Mouse (Mus musculus): ENCODE measurements around the gene Rxfp4. TPM values are rescaled to one million over a fixed set of nuclear protein-coding genes. Genes with fewer than 3 reads are reported as not detected.

Rxfp4 gene
- total RNA-seq (2021), result not detected
- long read RNA-seq, experiment 1, result 0 reads
- long read RNA-seq, experiment 2, result 0 reads

- no peak within 1 kb of the TSS for H3K27ac ChIP-seq
- no peak for TF ChIP-seq CTCF (IDR thresholded peaks at IDR 0.05)
- H3K4me3 ChIP-seq, result no peak within 1 kb of the TSS
- no peak for DNase-seq (ENCODE audit: extremely low spot score in 1 of 2, low spot score in 2 of 2)
- intact Hi-C loops (cut with DNase I), result no loop called here
Observed at GRCm38 (mm10) chr3:88652846-88653515, at the start of gene Rxfp4. Gene Rxfp4 (minus strand): TSS chr3:88653142.

GRCm38 (mm10) chr3:88701222-88701621 is 48.3 kb upstream of the Rxfp4 start:
- intact Hi-C loops (cut with DNase I), result no loop called here
- TF ChIP-seq CTCF (IDR thresholded peaks at IDR 0.05), result no peak
- H3K27ac ChIP-seq, result no peak overlapping the region
- H3K4me3 ChIP-seq, result no peak overlapping the region
- no peak for DNase-seq (ENCODE audit: extremely low spot score in 1 of 2, low spot score in 2 of 2)

- Histone ChIP-seq H3K27ac (no peak overlapping the region), H3K4me3 (no peak overlapping the region)
- no peak for DNase-seq (ENCODE audit: extremely low spot score in 1 of 2, low spot score in 2 of 2)
- intact Hi-C loops (cut with DNase I), result no loop called here
- TF ChIP-seq CTCF (IDR thresholded peaks at IDR 0.05), result no peak
Observed at GRCm38 (mm10) chr3:88700247-88700646, 47.3 kb upstream of the Rxfp4 start.

- no peak overlapping the region for H3K27ac ChIP-seq
- DNase-seq (ENCODE audit: extremely low spot score in 1 of 2, low spot score in 2 of 2), result no peak
- intact Hi-C loops (cut with DNase I), result no loop called here
- no peak overlapping the region for H3K4me3 ChIP-seq
- no peak for TF ChIP-seq CTCF (IDR thresholded peaks at IDR 0.05)
Observed at GRCm38 (mm10) chr3:88698834-88699233, 45.9 kb upstream of the Rxfp4 start.

GRCm38 (mm10) chr3:88698051-88698450 is 45.1 kb upstream of the Rxfp4 start:
- intact Hi-C loops (cut with DNase I), result no loop called here
- no peak overlapping the region for H3K4me3 ChIP-seq
- TF ChIP-seq CTCF (IDR thresholded peaks at IDR 0.05), result no peak
- no peak overlapping the region for H3K27ac ChIP-seq
- no peak for DNase-seq (ENCODE audit: extremely low spot score in 1 of 2, low spot score in 2 of 2)

- no peak for DNase-seq (ENCODE audit: extremely low spot score in 1 of 2, low spot score in 2 of 2)
- TF ChIP-seq CTCF (IDR thresholded peaks at IDR 0.05), result no peak; the same call in none of the 2 replicates
- no peak overlapping the region for H3K4me3 ChIP-seq
- intact Hi-C loops (cut with DNase I), result no loop called here
- H3K27ac ChIP-seq, result no peak overlapping the region
Observed at GRCm38 (mm10) chr3:88695545-88695944, 42.6 kb upstream of the Rxfp4 start.

- Histone ChIP-seq H3K4me3 (no peak overlapping the region), H3K27ac (no peak overlapping the region)
- TF ChIP-seq CTCF (IDR thresholded peaks at IDR 0.05), result no peak
- intact Hi-C loops (cut with DNase I), result no loop called here
- DNase-seq (ENCODE audit: extremely low spot score in 1 of 2, low spot score in 2 of 2), result no peak
Observed at GRCm38 (mm10) chr3:88689079-88689478, 36.1 kb upstream of the Rxfp4 start.

GRCm38 (mm10) chr3:88686734-88687611 is 34.0 kb upstream of the Rxfp4 start:
- Histone ChIP-seq H3K4me3 (peak overlapping the region; percentile 99), H3K27ac (peak overlapping the region; percentile 98)
- DNase-seq (ENCODE audit: extremely low spot score in 1 of 2, low spot score in 2 of 2), result no peak
- no peak for TF ChIP-seq CTCF (IDR thresholded peaks at IDR 0.05)
- intact Hi-C loops (cut with DNase I), result no loop called here

- intact Hi-C loops (cut with DNase I), result no loop called here
- Histone ChIP-seq H3K4me3 (peak overlapping the region; percentile 99), H3K27ac (peak overlapping the region; percentile 98)
- peak; percentile 27 to 41 for DNase-seq (ENCODE audit: extremely low spot score in 1 of 2, low spot score in 2 of 2)
- peak; percentile 30 for TF ChIP-seq CTCF (IDR thresholded peaks at IDR 0.05)
Observed at GRCm38 (mm10) chr3:88685958-88686451, 33.1 kb upstream of the Rxfp4 start.

- peak; percentile 96 for DNase-seq (ENCODE audit: extremely low spot score in 1 of 2, low spot score in 2 of 2)
- TF ChIP-seq CTCF (IDR thresholded peaks at IDR 0.05), result no peak; the same call in 1 of the 2 replicates
- H3K27ac ChIP-seq, result peak within 1 kb of the TSS; percentile 98
- intact Hi-C loops (cut with DNase I), result no loop called here
- peak within 1 kb of the TSS; percentile 99 for H3K4me3 ChIP-seq
Observed at GRCm38 (mm10) chr3:88684980-88685941, 32.3 kb upstream of the Rxfp4 start, which contains the start of gene Khdc4. Gene Khdc4 (plus strand): TSS chr3:88685803.
